Mouse (Mus musculus) CH12.LX (cell line): ENCODE measurements around the gene Usp36. TPM values are rescaled to one million over a fixed set of nuclear protein-coding genes. Genes with fewer than 3 reads are reported as not detected.

Experiments
- DNase-seq: peaks from one replicate; pipeline ENCODE4 v3.0.0-alpha.2; 2013; ENCODE audit errors: extremely low read depth
- H3K27ac ChIP-seq: 2 replicates; pipeline ENCODE4 v1.5.1; 2012; ENCODE audit warnings: low read depth, mild to moderate bottlenecking, control low read depth, moderate library complexity; ENCODE audit not compliant: insufficient read depth
- H3K27me3 ChIP-seq: replicated peaks from 2 replicates; pipeline ENCODE3; 2012; ENCODE audit warnings: inconsistent platforms
- H3K36me3 ChIP-seq, 2 experiments: replicated peaks in 1 of 2; 2 replicates each; pipeline versions ENCODE3 to v1.6.1; 2012; ENCODE audit warnings: inconsistent platforms in 1 of 2, low read length in 1 of 2, mild to moderate bottlenecking in 1 of 2, mixed read lengths in 1 of 2, moderate library complexity in 1 of 2; ENCODE audit not compliant: control insufficient read depth in 1 of 2, insufficient read depth in 1 of 2
- H3K4me1 ChIP-seq, 2 experiments: 2 replicates each; pipeline ENCODE4 v1.6.1; 2012; ENCODE audit warnings: inconsistent platforms in 1 of 2, moderate library complexity in 1 of 2; ENCODE audit not compliant: insufficient read depth in 2 of 2, control insufficient read depth in 1 of 2
- H3K4me2 ChIP-seq: 2 replicates; pipeline ENCODE4 v1.6.1; 2012; ENCODE audit warnings: low read depth, mild to moderate bottlenecking, control low read depth; ENCODE audit not compliant: poor library complexity, insufficient read depth, severe bottlenecking
- H3K4me3 ChIP-seq, 3 experiments: fragments of 150-350 bp in 1 of 3; sonication (generic) in 1 of 3; replicated peaks in 1 of 3; 2 replicates each; pipeline versions ENCODE3 to v1.5.1; 2011 to 2012; ENCODE audit warnings: low read depth in 2 of 3, low read length in 2 of 3, mild to moderate bottlenecking in 2 of 3, moderate library complexity in 2 of 3, control low read depth in 1 of 3, improper control_type of control experiment in 1 of 3, inconsistent platforms in 1 of 3, mixed read lengths in 1 of 3; ENCODE audit not compliant: poor library complexity in 1 of 3
- H3K79me2 ChIP-seq: replicated peaks from 2 replicates; pipeline ENCODE4 v1.6.1; 2012; ENCODE audit warnings: mild to moderate bottlenecking, moderate library complexity; ENCODE audit not compliant: control insufficient read depth, poor library complexity, insufficient read depth, severe bottlenecking; ENCODE audit errors: extremely low read depth
- H3K9ac ChIP-seq: 2 replicates; pipeline ENCODE4 v1.6.1; 2012; ENCODE audit warnings: low read depth, mild to moderate bottlenecking, control low read depth, moderate library complexity; ENCODE audit not compliant: insufficient read depth
- H3K9me3 ChIP-seq: replicated peaks from 2 replicates; pipeline ENCODE3; 2012; ENCODE audit warnings: low read length, inconsistent platforms, mixed read lengths
- BHLHE40 ChIP-seq: IDR thresholded peaks from 2 replicates; pipeline ENCODE4 v1.6.1; 2011; ENCODE audit warnings: mild to moderate bottlenecking, low read depth, low read length, improper control_type of control experiment
- CHD2 ChIP-seq: IDR thresholded peaks from 2 replicates; pipeline ENCODE4 v1.6.1; 2011; ENCODE audit warnings: low read length, improper control_type of control experiment
- CTCF ChIP-seq, 2 experiments: IDR thresholded peaks in 1 of 2; conservative IDR thresholded peaks in 1 of 2; 2 replicates each; pipeline ENCODE4 v1.5.1; 2011 to 2012; ENCODE audit warnings: low read depth in 2 of 2, low read length in 2 of 2, improper control_type of control experiment in 1 of 2, inconsistent platforms in 1 of 2, mild to moderate bottlenecking in 1 of 2, moderate library complexity in 1 of 2
- E2F4 ChIP-seq: IDR thresholded peaks from 2 replicates; pipeline ENCODE4 v1.6.1; 2011; ENCODE audit warnings: low read depth, low read length, improper control_type of control experiment; ENCODE audit not compliant: insufficient replicate concordance
- EP300 ChIP-seq: IDR thresholded peaks from 2 replicates; pipeline ENCODE4 v1.6.1; 2011; ENCODE audit warnings: low read length, improper control_type of control experiment
- GABPA ChIP-seq: IDR thresholded peaks from 2 replicates; pipeline ENCODE4 v1.6.1; 2012; ENCODE audit warnings: low read depth, low read length, improper control_type of control experiment, inconsistent platforms; ENCODE audit not compliant: insufficient replicate concordance
- HCFC1 ChIP-seq: IDR thresholded peaks from 2 replicates; pipeline ENCODE4 v1.6.1; 2012; ENCODE audit warnings: low read depth, mild to moderate bottlenecking, inconsistent platforms, low read length, improper control_type of control experiment
- IRF4 ChIP-seq: IDR thresholded peaks from 2 replicates; pipeline ENCODE4 v1.6.1; 2014; ENCODE audit warnings: low read depth, mild to moderate bottlenecking, inconsistent platforms, low read length, improper control_type of control experiment
- JUND ChIP-seq: conservative IDR thresholded peaks from 2 replicates; pipeline ENCODE4 v1.6.1; 2011; ENCODE audit warnings: low read depth, low read length, improper control_type of control experiment
- KAT2A ChIP-seq: IDR thresholded peaks from 2 replicates; pipeline ENCODE4 v1.6.1; 2012; ENCODE audit warnings: low read length, improper control_type of control experiment, inconsistent platforms; ENCODE audit not compliant: insufficient replicate concordance
- MAX ChIP-seq: IDR thresholded peaks from 2 replicates; pipeline ENCODE4 v1.6.1; 2011; ENCODE audit warnings: low read length, improper control_type of control experiment
- MAZ ChIP-seq: IDR thresholded peaks from 2 replicates; pipeline ENCODE4 v1.6.1; 2012; ENCODE audit warnings: low read depth, mild to moderate bottlenecking, inconsistent platforms, low read length, improper control_type of control experiment, moderate library complexity
- MXI1 ChIP-seq: IDR thresholded peaks from 2 replicates; pipeline ENCODE4 v1.6.1; 2011; ENCODE audit warnings: mild to moderate bottlenecking, low read depth, low read length, improper control_type of control experiment
- NELFE ChIP-seq: IDR thresholded peaks from 2 replicates; pipeline ENCODE4 v1.6.1; 2011; ENCODE audit warnings: low read depth, low read length, improper control_type of control experiment
- NRF1 ChIP-seq: IDR thresholded peaks from 2 replicates; pipeline ENCODE4 v1.6.1; 2014; ENCODE audit warnings: low read depth, mild to moderate bottlenecking, inconsistent platforms, low read length, improper control_type of control experiment, moderate library complexity
- POLR2A ChIP-seq: IDR thresholded peaks from 2 replicates; pipeline ENCODE4 v1.6.1; 2011; ENCODE audit warnings: low read depth, mild to moderate bottlenecking, improper control_type of control experiment, low read length
- POLR2AphosphoS2 ChIP-seq: IDR thresholded peaks from 2 replicates; pipeline ENCODE4 v1.6.1; 2011; ENCODE audit warnings: low read depth, low read length, improper control_type of control experiment
- RCOR1 ChIP-seq: conservative IDR thresholded peaks from 2 replicates; pipeline ENCODE4 v1.6.1; 2012; ENCODE audit warnings: low read depth, mild to moderate bottlenecking, inconsistent platforms, low read length, improper control_type of control experiment
- SIN3A ChIP-seq: IDR thresholded peaks from 2 replicates; pipeline ENCODE4 v1.6.1; 2012; ENCODE audit warnings: low read length, improper control_type of control experiment, inconsistent platforms
- TBP ChIP-seq: conservative IDR thresholded peaks from 2 replicates; pipeline ENCODE4 v1.6.1; 2011; ENCODE audit warnings: low read depth, low read length, improper control_type of control experiment
- TCF12 ChIP-seq: IDR thresholded peaks from 2 replicates; pipeline ENCODE4 v1.6.1; 2014; ENCODE audit warnings: low read depth, mild to moderate bottlenecking, inconsistent platforms, low read length, improper control_type of control experiment
- UBTF ChIP-seq: IDR thresholded peaks from 2 replicates; pipeline ENCODE4 v1.6.1; 2012; ENCODE audit warnings: low read depth, mild to moderate bottlenecking, inconsistent platforms, low read length, improper control_type of control experiment, moderate library complexity
- USF2 ChIP-seq: conservative IDR thresholded peaks from 2 replicates; pipeline ENCODE4 v1.6.1; 2011; ENCODE audit warnings: low read depth, low read length, improper control_type of control experiment
- ZC3H11A ChIP-seq: IDR thresholded peaks from 2 replicates; pipeline ENCODE4 v1.6.1; 2012; ENCODE audit warnings: low read depth, mild to moderate bottlenecking, inconsistent platforms, low read length, improper control_type of control experiment
- ZKSCAN1 ChIP-seq: IDR thresholded peaks from 2 replicates; pipeline ENCODE4 v1.6.1; 2012; ENCODE audit warnings: low read depth, inconsistent platforms, low read length, improper control_type of control experiment, borderline replicate concordance
- dilution Hi-C: fragments of 300-500 bp; cut with MboI; formaldehyde crosslinking; loops from 2 replicates; pipeline ENCODE4 v1.14.3; 2020; ENCODE audit warnings: low sequenced_read_pairs; ENCODE audit not compliant: extremely low pct_unique_long_range_greater_than_20kb, extremely low pct_ligation_motif_present
- in situ Hi-C: fragments of 300-500 bp; cut with MboI; formaldehyde crosslinking; loops from 3 replicates; pipeline ENCODE4 v1.14.3; 2019; ENCODE audit warnings: low sequenced_read_pairs, low pct_ligation_motif_present, low pct_unique_long_range_greater_than_20kb, mixed read lengths
- polyA plus RNA-seq: library from polyadenylated mRNA; unstranded; fragments of >175 nt; gene quantifications from 2 replicates; pipeline ENCODE4 v1.2.1, GENCODE M21; 2012; ENCODE audit warnings: low read depth; ENCODE audit not compliant: insufficient read length
- total RNA-seq, 2 experiments: library from RNA; depleted of rRNA; stranded (reverse); fragments of 300-350 nt in 1 of 2; fragments of >200 nt in 1 of 2; gene quantifications; 2 replicates each; pipeline ENCODE4 v1.2.3; 2012 to 2014

The Usp36 gene
- total and polyA plus RNA-seq, 3 experiments = 10.7 to 42.6 (median 19.5) TPM

GRCm38 (mm10) chr11:118248150-118249011, 41.7 kb downstream of the Usp36 start, which contains the start of gene Cyth1:
Gene Cyth1 (minus strand): TSS chr11:118248592.
- DNase-seq = peak; percentile 99
- Histone ChIP-seq H3K4me1 (peaks cover 14 to 52% of the 10 kb centered on the region in 2 experiments), H3K9ac (peak within 1 kb of the TSS; percentile 82), H3K9me3 (no peaks in the 10 kb centered on the region), H3K36me3 (no peaks in the 10 kb centered on the region), H3K27me3 (peaks cover 3% of the 10 kb centered on the region), H3K4me2 (peak within 1 kb of the TSS; percentile 76), H3K4me3 (peak within 1 kb of the TSS; percentile 66 to 85 (median 84)), H3K79me2 (peaks cover 23% of the 10 kb centered on the region), H3K27ac (peak within 1 kb of the TSS; percentile 45)
- in situ Hi-C loops (no loop called here), dilution Hi-C loops (no loop called here)
- TF ChIP-seq TBP (0 out of 2 replicates have a peak, but pooled peaks have one; percentile 36), MXI1 (peak; percentile 91), ZKSCAN1 (no peak), MAX (peak; percentile 75), RCOR1 (0 out of 2 replicates have a peak, but pooled peaks have one; percentile 45), SIN3A (peak; percentile 82), GABPA (no peak), CTCF (conservative IDR thresholded peaks at IDR 0.05 in 1 of 2, IDR thresholded peaks at IDR 0.05 in 1 of 2; ENCODE audit: low read depth in 2 of 2, low read length in 2 of 2) (0 out of 4 replicates have a peak, but pooled peaks of 1 of the 2 experiments have one; percentile 5), POLR2A (peak; percentile 78; the same call in 1 of the 2 replicates), JUND (no peak), ZC3H11A (no peak), IRF4 (peak; percentile 71), MAZ (peak; percentile 68; the same call in 1 of the 2 replicates), NRF1 (peak; percentile 97), TCF12 (peak; percentile 72; the same call in 1 of the 2 replicates), EP300 (peak; percentile 26; the same call in 1 of the 2 replicates), E2F4 (0 out of 2 replicates have a peak, but pooled peaks have one; percentile 30), HCFC1 (no peak; the same call in 1 of the 2 replicates), POLR2AphosphoS2 (no peak), USF2 (no peak), NELFE (peak; percentile 66; the same call in 1 of the 2 replicates), KAT2A (no peak), BHLHE40 (peak; percentile 69), UBTF (0 out of 2 replicates have a peak, but pooled peaks have one; percentile 27), CHD2 (no peak)
